Mouse (Mus musculus): ENCODE measurements around the gene Bmf. TPM values are rescaled to one million over a fixed set of nuclear protein-coding genes. Genes with fewer than 3 reads are reported as not detected.

Bmf gene
- polyA plus RNA-seq, 1 experiment: 0.88 TPM

DNA sequence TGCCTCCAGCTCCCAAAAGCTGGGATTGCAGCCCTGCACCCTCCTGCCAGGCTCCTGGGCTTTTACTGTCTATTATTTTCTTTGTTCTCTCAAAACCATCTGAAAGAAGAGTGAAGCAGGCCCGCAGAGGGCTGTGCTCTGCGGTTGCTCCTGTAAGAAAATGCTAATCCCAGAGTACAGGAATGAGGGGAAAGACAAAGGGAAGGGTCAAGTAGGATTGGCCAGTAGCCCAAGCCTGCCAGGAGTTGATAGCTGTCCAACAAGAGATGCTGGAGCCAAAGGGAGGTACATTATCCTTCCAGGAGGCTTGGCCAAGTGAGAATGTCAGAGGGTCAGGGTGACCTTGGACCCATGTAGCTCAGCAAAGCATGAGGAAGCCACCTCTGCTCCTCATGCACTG lies 2.1 kb upstream of the Bmf start:
- no peak overlapping the region for H3K4me3 ChIP-seq (ENCODE audit: control insufficient read depth, low read depth, low read length)
- no peak overlapping the region for H3K27ac ChIP-seq (ENCODE audit: control insufficient read depth, insufficient read depth, low read depth, low read length)
- no peaks in the 10 kb centered on the region for H3K36me3 ChIP-seq (ENCODE audit: control insufficient read depth, insufficient read depth, low read length)
- no peaks in the 10 kb centered on the region for H3K27me3 ChIP-seq (ENCODE audit: control insufficient read depth, insufficient read depth, low read length)
- H3K4me1 ChIP-seq (ENCODE audit: control insufficient read depth, insufficient read depth, low read length): peaks cover 11% of the 10 kb centered on the region
- no peak for TF ChIP-seq POLR2A (IDR thresholded peaks at IDR 0.05; ENCODE audit: control insufficient read depth, low read depth, low read length)
- TF ChIP-seq CTCF (IDR thresholded peaks at IDR 0.05; ENCODE audit: control insufficient read depth, insufficient read depth, insufficient replicate concordance, low read depth, low read length): no peak

GRCm38 (mm10) chr2:118548421-118549221 lies 866 bp downstream of the Bmf start:
- TF ChIP-seq POLR2A (IDR thresholded peaks at IDR 0.05; ENCODE audit: control insufficient read depth, low read depth, low read length): no peak
- no peak for TF ChIP-seq CTCF (IDR thresholded peaks at IDR 0.05; ENCODE audit: control insufficient read depth, insufficient read depth, insufficient replicate concordance, low read depth, low read length)

GRCm38 (mm10) chr2:118547541-118548016 lies 1.9 kb downstream of the Bmf start:
- Histone ChIP-seq H3K4me1 (ENCODE audit: control insufficient read depth, insufficient read depth, low read length) (peaks cover 11% of the 10 kb centered on the region), H3K27ac (ENCODE audit: control insufficient read depth, insufficient read depth, low read depth, low read length) (0 out of 2 replicates have a peak overlapping the region, but pooled peaks have one; percentile 16)

More at GRCm38 (mm10) chr2:118548421-118549221, 866 bp downstream of the Bmf start:
- H3K27ac ChIP-seq (ENCODE audit: control insufficient read depth, insufficient read depth, low read depth, low read length): no peak overlapping the region
- peaks cover 11% of the 10 kb centered on the region for H3K4me1 ChIP-seq (ENCODE audit: control insufficient read depth, insufficient read depth, low read length)
- H3K27me3 ChIP-seq (ENCODE audit: control insufficient read depth, insufficient read depth, low read length): no peaks in the 10 kb centered on the region
- H3K36me3 ChIP-seq (ENCODE audit: control insufficient read depth, insufficient read depth, low read length): no peaks in the 10 kb centered on the region
- H3K4me3 ChIP-seq (ENCODE audit: control insufficient read depth, low read depth, low read length): peak overlapping the region; percentile 73

GRCm38 (mm10) chr2:118546798-118547165 lies 2.7 kb downstream of the Bmf start:
- TF ChIP-seq CTCF (IDR thresholded peaks at IDR 0.05; ENCODE audit: control insufficient read depth, insufficient read depth, insufficient replicate concordance, low read depth, low read length) (no peak), POLR2A (IDR thresholded peaks at IDR 0.05; ENCODE audit: control insufficient read depth, low read depth, low read length) (no peak)
- Histone ChIP-seq H3K27me3 (ENCODE audit: control insufficient read depth, insufficient read depth, low read length) (no peaks in the 10 kb centered on the region), H3K4me1 (ENCODE audit: control insufficient read depth, insufficient read depth, low read length) (peaks cover 11% of the 10 kb centered on the region), H3K36me3 (ENCODE audit: control insufficient read depth, insufficient read depth, low read length) (no peaks in the 10 kb centered on the region), H3K4me3 (ENCODE audit: control insufficient read depth, low read depth, low read length) (no peak overlapping the region), H3K27ac (ENCODE audit: control insufficient read depth, insufficient read depth, low read depth, low read length) (no peak overlapping the region)

More at GRCm38 (mm10) chr2:118547541-118548016, 1.9 kb downstream of the Bmf start:
- Histone ChIP-seq H3K36me3 (ENCODE audit: control insufficient read depth, insufficient read depth, low read length) (no peaks in the 10 kb centered on the region), H3K27me3 (ENCODE audit: control insufficient read depth, insufficient read depth, low read length) (no peaks in the 10 kb centered on the region), H3K4me3 (ENCODE audit: control insufficient read depth, low read depth, low read length) (no peak overlapping the region)
- no peak for TF ChIP-seq POLR2A (IDR thresholded peaks at IDR 0.05; ENCODE audit: control insufficient read depth, low read depth, low read length)
- no peak for TF ChIP-seq CTCF (IDR thresholded peaks at IDR 0.05; ENCODE audit: control insufficient read depth, insufficient read depth, insufficient replicate concordance, low read depth, low read length)

GRCm38 (mm10) chr2:118546104-118546797 lies 3.2 kb downstream of the Bmf start:
- TF ChIP-seq CTCF (IDR thresholded peaks at IDR 0.05; ENCODE audit: control insufficient read depth, insufficient read depth, insufficient replicate concordance, low read depth, low read length) (no peak), POLR2A (IDR thresholded peaks at IDR 0.05; ENCODE audit: control insufficient read depth, low read depth, low read length) (no peak)
- Histone ChIP-seq H3K4me1 (ENCODE audit: control insufficient read depth, insufficient read depth, low read length) (peaks cover 11% of the 10 kb centered on the region), H3K4me3 (ENCODE audit: control insufficient read depth, low read depth, low read length) (no peak overlapping the region), H3K36me3 (ENCODE audit: control insufficient read depth, insufficient read depth, low read length) (no peaks in the 10 kb centered on the region), H3K27me3 (ENCODE audit: control insufficient read depth, insufficient read depth, low read length) (no peaks in the 10 kb centered on the region), H3K27ac (ENCODE audit: control insufficient read depth, insufficient read depth, low read depth, low read length) (peak overlapping the region; percentile 26)

DNA sequence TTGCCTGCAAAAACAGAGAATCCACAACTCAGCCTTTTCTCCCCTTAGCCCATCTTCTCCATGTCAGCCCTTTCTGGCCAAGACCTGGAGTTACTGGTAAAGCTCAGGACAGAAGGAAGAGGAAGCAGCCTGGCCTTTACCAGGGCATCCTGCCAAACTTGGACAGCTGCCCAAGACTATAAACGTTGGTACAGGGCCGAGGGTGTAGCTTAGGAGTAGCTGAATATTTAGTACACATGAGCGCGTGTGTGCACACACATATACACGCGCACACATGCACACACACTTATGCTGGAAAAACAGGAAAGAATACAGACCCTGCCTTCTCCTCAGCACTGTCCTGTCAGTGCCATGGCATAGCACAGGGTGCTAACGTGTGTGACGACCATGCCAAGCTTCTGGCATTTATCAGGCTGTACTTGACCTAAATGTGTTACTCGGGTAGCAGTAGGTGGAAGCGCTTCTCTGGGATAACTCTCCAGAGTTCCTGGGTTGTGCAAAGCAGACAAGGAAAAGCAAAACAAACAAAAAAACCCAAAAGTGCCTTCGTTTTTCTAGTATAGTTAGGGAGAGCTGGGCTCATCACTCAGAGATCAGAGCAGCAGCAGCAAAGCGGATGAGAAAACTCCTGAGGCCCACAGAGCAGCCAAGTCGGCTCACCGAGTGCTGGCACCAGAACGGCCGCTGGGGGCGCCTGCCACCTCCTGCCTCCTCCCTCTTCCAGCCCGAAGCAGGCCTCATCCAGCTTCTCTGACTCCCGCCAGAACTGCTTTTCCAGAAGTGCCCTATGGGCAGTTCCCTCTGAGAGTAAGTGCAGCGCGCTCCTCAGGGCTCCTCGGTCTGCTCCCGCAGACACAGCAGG lies 4.0 kb downstream of the Bmf start:
- no peaks in the 10 kb centered on the region for H3K27me3 ChIP-seq (ENCODE audit: control insufficient read depth, insufficient read depth, low read length)
- H3K36me3 ChIP-seq (ENCODE audit: control insufficient read depth, insufficient read depth, low read length): no peaks in the 10 kb centered on the region
- no peak overlapping the region for H3K4me3 ChIP-seq (ENCODE audit: control insufficient read depth, low read depth, low read length)
- TF ChIP-seq CTCF (IDR thresholded peaks at IDR 0.05; ENCODE audit: control insufficient read depth, insufficient read depth, insufficient replicate concordance, low read depth, low read length): peak; percentile 58; the same call in 1 of the 2 replicates
- TF ChIP-seq POLR2A (IDR thresholded peaks at IDR 0.05; ENCODE audit: control insufficient read depth, low read depth, low read length): no peak
- peaks cover 13% of the 10 kb centered on the region for H3K4me1 ChIP-seq (ENCODE audit: control insufficient read depth, insufficient read depth, low read length)
- H3K27ac ChIP-seq (ENCODE audit: control insufficient read depth, insufficient read depth, low read depth, low read length): peak overlapping the region; percentile 26
